Mouse (Mus musculus) kidney, postnatal 10 days (tissue): ENCODE data around the gene Cavin1.

ENCODE experiments used
- DNase-seq: peaks from one replicate; pipeline ENCODE4 v3.0.0; 2021; ENCODE audit warnings: mixed read lengths

Gene Cavin1

GRCm38 (mm10) chr11:100949540-100949939, 21.1 kb downstream of the Cavin1 start:
- DNase-seq = no peak

DNA sequence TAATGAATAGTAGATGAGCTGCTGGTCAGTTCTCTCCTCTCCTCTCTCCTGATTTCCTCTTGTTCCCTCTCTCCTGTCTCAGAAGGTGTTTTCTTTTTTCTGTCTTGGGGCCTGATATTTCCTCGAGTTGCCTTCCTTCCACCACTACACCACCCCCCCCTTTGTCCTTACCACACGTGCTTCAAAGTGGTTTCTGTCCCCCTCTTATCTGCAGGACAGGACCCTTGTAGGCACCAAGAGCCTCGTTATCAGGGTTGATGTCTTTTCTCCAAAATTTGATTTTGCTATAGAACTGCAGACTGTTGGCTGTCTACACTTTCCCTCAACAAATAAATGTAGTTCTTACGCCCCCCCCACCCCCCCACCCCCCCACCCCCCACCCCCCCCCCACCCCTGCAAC, 22.4 kb downstream of the Cavin1 start:
- DNase-seq = no peak

DNA sequence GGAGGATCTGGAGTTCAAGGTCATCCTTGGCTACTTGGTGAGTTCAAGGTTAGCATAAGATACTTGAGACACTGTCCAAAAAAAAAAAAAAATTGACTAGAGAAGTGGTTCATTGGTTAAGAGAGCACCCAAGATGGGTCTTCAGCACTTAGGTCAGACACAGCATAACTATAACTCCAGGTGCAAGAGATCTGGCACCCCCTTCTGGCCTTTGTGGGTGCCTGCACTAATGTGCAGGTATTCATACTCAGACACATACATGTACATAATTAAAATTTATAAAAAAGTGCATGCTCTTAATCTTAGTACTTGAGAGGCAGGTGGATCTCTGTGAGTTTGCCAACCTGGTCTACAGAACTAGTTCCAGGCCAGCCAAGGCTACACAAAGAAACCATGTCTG, 23.1 kb downstream of the Cavin1 start:
- DNase-seq = no peak

GRCm38 (mm10) chr11:100946862-100947261, 23.8 kb downstream of the Cavin1 start:
- DNase-seq = peak; percentile 60

DNA sequence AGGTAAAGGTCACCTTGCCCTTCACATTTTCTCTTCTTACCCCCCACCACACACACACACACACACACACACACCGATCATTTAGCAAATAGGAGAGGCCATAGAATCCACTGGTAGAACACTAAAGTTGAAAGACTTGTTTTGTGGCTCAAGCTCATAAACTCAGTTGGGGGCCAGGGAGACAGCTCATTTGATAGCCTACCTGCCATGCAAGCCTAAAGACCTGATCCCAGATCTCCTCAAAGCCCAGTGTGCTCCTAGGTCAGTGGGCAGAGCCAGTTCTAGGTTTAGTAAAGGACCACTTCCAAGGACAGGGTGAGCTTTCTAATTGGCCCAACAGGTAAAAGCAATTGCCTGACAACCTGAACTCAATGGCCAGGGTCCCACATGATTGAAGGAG, 28.3 kb downstream of the Cavin1 start:
- DNase-seq = no peak

GRCm38 (mm10) chr11:100939512-100940151, 31.1 kb downstream of the Cavin1 start, which contains the start of gene Stat3:
Stat3 (minus strand) TSS chr11:100939540.
- peak; percentile 100 for DNase-seq

- peak; percentile 46 for DNase-seq
Measured at GRCm38 (mm10) chr11:100938711-100939511, 31.8 kb downstream of the Cavin1 start.

DNA sequence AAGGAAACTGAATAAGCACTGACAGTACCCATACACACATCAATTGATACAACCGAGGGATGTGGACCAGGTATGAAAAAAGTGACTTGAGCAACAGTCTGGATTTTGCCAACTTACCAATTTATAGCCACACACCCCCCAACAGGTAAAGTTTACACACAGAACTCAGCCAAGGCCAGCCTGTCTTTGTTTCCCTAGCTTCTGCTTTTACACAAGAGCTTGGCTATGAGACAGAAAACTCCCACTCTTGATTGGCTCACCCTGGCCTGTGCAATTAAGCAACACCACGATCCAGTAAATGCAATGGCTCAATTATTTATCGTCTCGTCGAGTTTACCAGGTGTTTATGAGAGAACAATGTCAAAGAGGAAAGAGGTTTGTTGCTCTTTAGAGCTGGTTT, 32.6 kb downstream of the Cavin1 start:
- no peak for DNase-seq

GRCm38 (mm10) chr11:100937295-100937694, 33.4 kb downstream of the Cavin1 start:
- no peak for DNase-seq

DNA sequence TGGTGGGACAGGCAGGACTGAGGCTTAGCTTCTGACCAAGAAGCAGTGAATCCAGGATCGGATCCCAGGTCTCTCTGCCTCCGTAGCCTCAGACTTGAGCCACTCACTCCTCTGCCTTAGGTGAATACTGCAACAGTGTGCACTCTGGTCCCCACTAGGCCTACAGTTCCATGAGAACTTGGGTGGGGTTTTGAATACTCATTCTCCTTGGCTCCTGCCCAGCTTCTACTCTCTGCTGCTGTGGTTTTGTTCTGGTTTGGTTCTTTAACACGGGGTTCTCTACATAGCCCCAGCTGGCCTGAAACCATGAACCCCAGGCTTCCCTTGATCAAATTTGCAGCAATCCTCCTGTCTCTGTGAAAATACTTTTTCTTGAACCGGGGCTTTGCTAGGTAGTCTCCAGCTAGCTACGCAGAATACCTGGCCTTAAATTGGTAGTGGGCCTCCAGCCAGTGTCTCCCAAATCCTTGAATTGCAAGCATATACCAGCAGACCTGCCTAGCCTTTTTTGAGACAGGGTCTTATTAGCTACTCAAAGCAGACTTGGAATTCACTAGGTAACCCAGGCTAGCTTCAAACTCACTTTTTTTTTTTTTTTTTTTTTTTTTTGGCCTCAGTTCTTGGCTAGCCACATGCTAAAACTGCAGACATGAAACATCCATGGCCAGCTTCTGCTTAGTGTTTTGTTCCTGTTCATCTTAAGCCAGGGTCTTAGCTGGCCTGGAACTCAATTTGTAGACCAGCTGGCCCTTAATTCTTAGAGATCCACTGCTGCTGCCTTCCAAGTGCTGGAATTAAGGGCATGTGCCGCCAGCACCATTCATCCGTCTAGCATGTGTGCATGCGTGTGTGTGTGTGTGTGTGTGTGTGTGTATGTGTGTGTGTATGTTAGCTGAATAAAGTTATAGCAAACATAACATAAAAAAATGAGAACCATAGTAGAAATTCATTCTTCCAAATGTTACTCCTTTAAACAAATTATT, 35.0 kb downstream of the Cavin1 start:
- DNase-seq = no peak

- peak; percentile 70 for DNase-seq
Measured at GRCm38 (mm10) chr11:100931254-100931921, 39.3 kb downstream of the Cavin1 start.

GRCm38 (mm10) chr11:100930611-100931010, 40.1 kb downstream of the Cavin1 start:
- no peak for DNase-seq

DNA sequence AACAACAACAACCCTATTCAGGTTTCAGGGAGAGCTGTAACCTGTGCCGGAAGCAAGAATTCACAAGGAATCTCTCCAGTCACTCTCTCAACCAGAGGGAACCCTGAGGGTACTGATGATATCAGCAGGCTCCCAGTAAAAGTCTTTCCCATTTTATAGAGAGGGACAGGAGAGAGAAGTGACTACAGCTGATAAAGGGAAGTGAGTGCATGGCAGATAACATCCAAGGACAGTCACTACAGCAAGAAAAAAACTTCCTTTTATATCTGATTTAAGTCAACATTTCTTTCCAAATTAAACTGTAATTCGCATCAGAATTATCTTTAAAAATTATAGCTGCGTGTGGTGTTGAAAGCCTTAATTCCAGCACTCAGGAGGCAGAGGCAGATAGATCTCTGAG, 43.3 kb downstream of the Cavin1 start:
- DNase-seq = no peak

GRCm38 (mm10) chr11:100924386-100924919, 46.2 kb downstream of the Cavin1 start:
- no peak for DNase-seq

- DNase-seq = no peak
Measured at GRCm38 (mm10) chr11:100920887-100921624, 49.6 kb downstream of the Cavin1 start.

DNA sequence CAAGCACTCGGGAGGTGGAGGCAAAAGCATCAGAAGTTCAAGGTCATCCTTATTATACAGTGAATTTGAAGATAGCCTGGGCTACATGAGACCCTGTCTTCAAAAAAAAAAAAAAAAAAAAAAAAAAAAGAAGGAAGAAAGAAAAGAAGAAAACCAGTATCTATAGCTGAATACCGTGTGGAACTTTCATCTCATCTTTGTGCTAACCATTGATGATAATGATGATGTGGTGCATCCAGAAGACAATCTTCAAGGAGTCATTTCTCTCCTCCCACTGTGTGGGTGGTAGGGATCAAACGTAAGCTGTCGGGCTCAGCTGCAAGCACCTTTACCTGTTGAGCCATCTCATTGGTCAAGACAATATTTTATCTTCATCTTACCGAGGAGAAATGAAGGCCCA, 52.7 kb downstream of the Cavin1 start:
- no peak for DNase-seq

GRCm38 (mm10) chr11:100916432-100916971, 54.2 kb downstream of the Cavin1 start:
- no peak for DNase-seq

DNA sequence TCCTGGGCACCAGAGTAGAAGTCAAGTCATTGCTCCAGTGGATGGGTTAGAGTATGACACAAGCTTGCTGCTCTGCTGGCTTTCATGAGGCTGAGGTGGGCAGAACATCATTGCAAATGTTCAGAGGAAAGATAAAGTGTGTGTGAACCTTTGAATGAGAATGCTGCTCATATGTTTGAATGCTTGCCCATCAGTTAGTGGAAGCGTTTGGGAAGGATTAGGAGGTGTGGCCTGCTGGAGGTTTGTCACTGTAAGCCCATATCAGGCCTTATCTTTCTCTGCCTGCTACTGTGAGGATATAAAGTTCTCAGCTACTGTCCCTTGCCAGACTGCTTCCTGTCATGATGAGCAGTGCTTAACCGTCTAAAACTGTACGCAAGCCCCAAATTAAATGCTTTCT, 55.6 kb downstream of the Cavin1 start:
- no peak for DNase-seq

DNA sequence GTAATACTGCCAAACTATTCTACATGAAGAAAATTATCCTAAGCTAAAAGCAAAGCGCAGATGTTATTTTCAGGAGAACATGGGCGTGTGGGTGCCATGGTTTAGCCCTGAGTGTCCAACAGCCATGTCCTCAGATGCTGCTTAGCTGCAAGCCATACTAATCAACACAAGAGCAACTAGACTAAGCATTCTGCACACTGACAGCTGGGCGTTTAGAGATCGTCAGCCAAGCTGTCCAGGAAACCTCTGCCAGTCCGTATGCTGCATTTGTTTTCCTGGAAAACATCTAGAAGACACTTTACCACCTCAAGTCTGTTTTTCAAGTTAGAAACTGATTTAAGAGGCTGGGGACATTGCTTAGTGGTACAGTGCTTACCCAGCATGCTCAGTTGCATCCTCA, 56.3 kb downstream of the Cavin1 start:
- no peak for DNase-seq

DNA sequence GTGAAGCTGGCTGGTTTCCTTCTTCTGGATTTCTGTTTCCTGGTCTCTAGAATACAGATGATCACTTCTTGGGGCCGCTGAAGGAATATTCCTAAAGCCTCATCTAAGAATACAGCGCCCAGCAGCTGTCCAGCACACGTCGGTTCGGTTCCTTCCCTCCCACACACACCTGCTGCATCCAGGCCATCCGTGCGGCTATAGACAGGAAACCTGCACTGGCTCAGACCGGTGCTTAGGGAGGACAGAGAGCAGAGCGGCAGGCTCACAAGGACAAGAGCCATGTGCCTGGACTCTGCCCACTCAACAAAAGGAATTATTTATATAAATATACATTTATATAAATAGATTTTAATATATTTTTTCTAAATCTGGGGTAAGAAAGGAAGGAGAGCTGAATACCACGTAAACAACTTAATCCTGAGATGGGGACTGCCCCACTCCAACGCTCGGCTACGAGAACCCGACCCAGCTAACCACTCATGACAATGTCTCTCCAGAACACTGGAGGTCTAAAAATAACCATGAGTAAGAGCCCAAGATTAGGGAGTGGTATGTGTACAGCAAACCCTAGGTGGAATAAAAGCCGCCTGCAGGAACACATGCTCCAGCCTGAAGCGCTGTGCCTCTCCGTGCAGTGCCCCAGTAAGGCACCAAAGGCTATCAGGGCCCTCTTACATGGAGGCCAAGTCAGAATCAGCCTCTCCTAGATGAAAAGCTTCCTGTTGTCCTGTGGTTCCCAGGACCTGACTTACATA, 58.1 kb downstream of the Cavin1 start:
- DNase-seq = no peak

DNA sequence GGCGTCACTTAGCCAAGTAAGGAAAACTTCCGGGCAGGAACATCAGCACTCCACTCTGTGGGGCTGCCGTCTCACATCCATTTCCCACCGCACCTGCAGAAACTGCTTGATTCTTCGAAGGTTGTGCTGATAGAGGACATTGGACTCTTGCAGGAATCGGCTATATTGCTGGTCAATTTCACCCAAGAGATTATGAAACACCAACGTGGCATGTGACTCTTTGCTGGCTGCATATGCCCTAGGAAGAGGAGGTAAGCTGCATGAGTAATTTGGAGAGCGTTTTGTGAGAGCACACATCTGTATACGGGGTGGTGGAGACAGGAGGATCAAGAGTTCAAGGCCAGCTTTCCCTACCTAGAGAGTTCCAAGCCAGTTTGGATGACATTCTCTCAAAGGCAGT, 62.1 kb downstream of the Cavin1 start:
- no peak for DNase-seq
